Mouse (Mus musculus): Measurements from ENCODE around the gene Fstl4. TPM values are rescaled to one million over a fixed set of nuclear protein-coding genes. Genes with fewer than 3 reads are reported as not detected.
"Not testable (repeated sequence)": the region's sequence is repeated elsewhere in the genome, so short reads cannot be mapped to it uniquely, and the experiment has no call there.

The Fstl4 gene
- polyA plus RNA-seq, 1 experiment from 2014 or later, result 6.6 TPM

GRCm38 (mm10) chr11:53069751-53070150 is 305.3 kb downstream of the Fstl4 start:
- ATAC-seq (replicated peaks; ENCODE audit: extremely low read depth, insufficient read depth, low FRiP score), result no peak
- no peak overlapping the region for H3K4me3 ChIP-seq (ENCODE audit: low read length)
- H3K27ac ChIP-seq (ENCODE audit: low read length), result no peak overlapping the region
- peaks cover 7% of the 10 kb centered on the region; the same call in 1 of the 2 replicates for H3K4me1 ChIP-seq (ENCODE audit: control insufficient read depth, insufficient read depth, low read length)
- no peaks in the 10 kb centered on the region for H3K9me3 ChIP-seq (replicated peaks; ENCODE audit: control insufficient read depth, low read length)
- 71% methylated on average over 6 of the region's 6 CpGs for WGBS
- no peak overlapping the region for H3K4me2 ChIP-seq (ENCODE audit: low read depth, low read length)
- no peaks in the 10 kb centered on the region for H3K27me3 ChIP-seq (ENCODE audit: control insufficient read depth, insufficient read depth, low read length)
- no peak overlapping the region for H3K9ac ChIP-seq (ENCODE audit: low read length)
- no peaks in the 10 kb centered on the region for H3K36me3 ChIP-seq (ENCODE audit: control insufficient read depth, insufficient read depth)

GRCm38 (mm10) chr11:53071602-53072001 is 307.2 kb downstream of the Fstl4 start:
- no peak overlapping the region for H3K9ac ChIP-seq (ENCODE audit: low read length)
- no peaks in the 10 kb centered on the region for H3K36me3 ChIP-seq (ENCODE audit: control insufficient read depth, insufficient read depth)
- H3K4me2 ChIP-seq (ENCODE audit: low read depth, low read length), result no peak overlapping the region
- 57% methylated on average over 1 of the region's 1 CpGs for WGBS
- no peaks in the 10 kb centered on the region for H3K27me3 ChIP-seq (ENCODE audit: control insufficient read depth, insufficient read depth, low read length)
- no peaks in the 10 kb centered on the region; the same call in 1 of the 2 replicates for H3K9me3 ChIP-seq (replicated peaks; ENCODE audit: control insufficient read depth, low read length)
- H3K27ac ChIP-seq (ENCODE audit: low read length), result no peak overlapping the region
- H3K4me3 ChIP-seq (ENCODE audit: low read length), result no peak overlapping the region
- no peak for ATAC-seq (replicated peaks; ENCODE audit: extremely low read depth, insufficient read depth, low FRiP score)
- H3K4me1 ChIP-seq (ENCODE audit: control insufficient read depth, insufficient read depth, low read length), result peaks cover 4% of the 10 kb centered on the region; the same call in 1 of the 2 replicates

- Histone ChIP-seq H3K27ac (ENCODE audit: low read length) (no peak overlapping the region), H3K36me3 (ENCODE audit: control insufficient read depth, insufficient read depth) (no peaks in the 10 kb centered on the region), H3K9ac (ENCODE audit: low read length) (no peak overlapping the region), H3K9me3 (replicated peaks; ENCODE audit: control insufficient read depth, low read length) (peaks cover 6% of the 10 kb centered on the region), H3K27me3 (ENCODE audit: control insufficient read depth, insufficient read depth, low read length) (no peaks in the 10 kb centered on the region), H3K4me1 (ENCODE audit: control insufficient read depth, insufficient read depth, low read length) (no peaks in the 10 kb centered on the region), H3K4me2 (ENCODE audit: low read depth, low read length) (no peak overlapping the region), H3K4me3 (ENCODE audit: low read length) (no peak overlapping the region)
- WGBS, result 73% methylated on average over 7 of the region's 7 CpGs
- no peak for ATAC-seq (replicated peaks; ENCODE audit: extremely low read depth, insufficient read depth, low FRiP score)
Measured at GRCm38 (mm10) chr11:53077641-53078040, 313.2 kb downstream of the Fstl4 start.

GRCm38 (mm10) chr11:53078419-53079334 is 314.2 kb downstream of the Fstl4 start:
- 55% methylated on average over 7 of the region's 7 CpGs for WGBS
- no peak overlapping the region for H3K9ac ChIP-seq (ENCODE audit: low read length)
- H3K36me3 ChIP-seq (ENCODE audit: control insufficient read depth, insufficient read depth), result no peaks in the 10 kb centered on the region
- ATAC-seq (replicated peaks; ENCODE audit: extremely low read depth, insufficient read depth, low FRiP score), result 0 out of 2 replicates have a peak, but pooled peaks have one; percentile 45
- H3K4me3 ChIP-seq (ENCODE audit: low read length), result no peak overlapping the region
- H3K4me1 ChIP-seq (ENCODE audit: control insufficient read depth, insufficient read depth, low read length), result no peaks in the 10 kb centered on the region
- no peaks in the 10 kb centered on the region for H3K27me3 ChIP-seq (ENCODE audit: control insufficient read depth, insufficient read depth, low read length)
- peaks cover 6% of the 10 kb centered on the region for H3K9me3 ChIP-seq (replicated peaks; ENCODE audit: control insufficient read depth, low read length)
- H3K27ac ChIP-seq (ENCODE audit: low read length), result no peak overlapping the region
- no peak overlapping the region for H3K4me2 ChIP-seq (ENCODE audit: low read depth, low read length)

DNA sequence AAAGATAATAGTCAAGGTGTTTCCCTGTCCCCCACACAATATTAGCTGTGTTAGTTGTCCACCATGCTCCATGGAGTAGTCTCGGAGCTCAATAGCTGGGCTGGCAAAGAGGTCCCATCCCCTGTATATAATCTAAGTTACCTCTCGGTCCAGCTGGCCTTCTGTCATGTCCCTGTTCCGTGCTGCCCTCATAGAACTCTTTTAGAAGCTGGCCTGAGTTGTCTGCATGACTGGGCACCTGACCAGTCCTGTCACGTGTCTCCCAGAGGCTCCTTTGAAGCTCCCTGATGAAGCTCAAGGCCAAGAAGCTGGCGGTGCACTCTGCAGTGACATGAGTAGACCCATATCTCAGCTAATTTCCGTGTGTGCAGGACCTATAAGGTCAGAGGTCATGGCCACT is 316.9 kb downstream of the Fstl4 start:
- no peaks in the 10 kb centered on the region for H3K36me3 ChIP-seq (ENCODE audit: control insufficient read depth, insufficient read depth)
- ATAC-seq (replicated peaks; ENCODE audit: extremely low read depth, insufficient read depth, low FRiP score), result no peak
- no peak overlapping the region for H3K4me2 ChIP-seq (ENCODE audit: low read depth, low read length)
- peaks cover 6% of the 10 kb centered on the region for H3K9me3 ChIP-seq (replicated peaks; ENCODE audit: control insufficient read depth, low read length)
- H3K4me3 ChIP-seq (ENCODE audit: low read length), result no peak overlapping the region
- H3K9ac ChIP-seq (ENCODE audit: low read length), result no peak overlapping the region
- no peak overlapping the region for H3K27ac ChIP-seq (ENCODE audit: low read length)
- no peaks in the 10 kb centered on the region for H3K27me3 ChIP-seq (ENCODE audit: control insufficient read depth, insufficient read depth, low read length)
- WGBS, result 72% methylated on average over 6 of the region's 6 CpGs
- H3K4me1 ChIP-seq (ENCODE audit: control insufficient read depth, insufficient read depth, low read length), result 0 out of 2 replicates have a peak, but pooled peaks cover 4% of the 10 kb centered on the region

GRCm38 (mm10) chr11:53085367-53085766 is 320.9 kb downstream of the Fstl4 start:
- Histone ChIP-seq H3K27ac (ENCODE audit: low read length) (no peak overlapping the region), H3K4me3 (ENCODE audit: low read length) (no peak overlapping the region), H3K4me2 (ENCODE audit: low read depth, low read length) (no peak overlapping the region), H3K36me3 (ENCODE audit: control insufficient read depth, insufficient read depth) (no peaks in the 10 kb centered on the region), H3K9ac (ENCODE audit: low read length) (no peak overlapping the region), H3K9me3 (replicated peaks; ENCODE audit: control insufficient read depth, low read length) (no peaks in the 10 kb centered on the region), H3K4me1 (ENCODE audit: control insufficient read depth, insufficient read depth, low read length) (0 out of 2 replicates have a peak, but pooled peaks cover 4% of the 10 kb centered on the region), H3K27me3 (ENCODE audit: control insufficient read depth, insufficient read depth, low read length) (no peaks in the 10 kb centered on the region)
- 57% methylated on average over 6 of the region's 6 CpGs for WGBS
- no peak for ATAC-seq (replicated peaks; ENCODE audit: extremely low read depth, insufficient read depth, low FRiP score)

GRCm38 (mm10) chr11:53085858-53086565 is 321.6 kb downstream of the Fstl4 start:
- no peaks in the 10 kb centered on the region for H3K27me3 ChIP-seq (ENCODE audit: control insufficient read depth, insufficient read depth, low read length)
- H3K4me1 ChIP-seq (ENCODE audit: control insufficient read depth, insufficient read depth, low read length), result 0 out of 2 replicates have a peak, but pooled peaks cover 4% of the 10 kb centered on the region
- ATAC-seq (replicated peaks; ENCODE audit: extremely low read depth, insufficient read depth, low FRiP score), result no peak
- H3K4me3 ChIP-seq (ENCODE audit: low read length), result no peak overlapping the region
- H3K9me3 ChIP-seq (replicated peaks; ENCODE audit: control insufficient read depth, low read length), result no peaks in the 10 kb centered on the region
- no peak overlapping the region for H3K9ac ChIP-seq (ENCODE audit: low read length)
- H3K4me2 ChIP-seq (ENCODE audit: low read depth, low read length), result no peak overlapping the region
- no peaks in the 10 kb centered on the region for H3K36me3 ChIP-seq (ENCODE audit: control insufficient read depth, insufficient read depth)
- H3K27ac ChIP-seq (ENCODE audit: low read length), result no peak overlapping the region
- WGBS, result 81% methylated on average over 9 of the region's 9 CpGs

- not testable (repeated sequence) for H3K4me2 ChIP-seq (ENCODE audit: low read depth, low read length); H3K4me1 ChIP-seq (ENCODE audit: control insufficient read depth, insufficient read depth, low read length); H3K9ac ChIP-seq (ENCODE audit: low read length); H3K36me3 ChIP-seq (ENCODE audit: control insufficient read depth, insufficient read depth); ATAC-seq (replicated peaks; ENCODE audit: extremely low read depth, insufficient read depth, low FRiP score); H3K27me3 ChIP-seq (ENCODE audit: control insufficient read depth, insufficient read depth, low read length); H3K27ac ChIP-seq (ENCODE audit: low read length); H3K4me3 ChIP-seq (ENCODE audit: low read length); H3K9me3 ChIP-seq (replicated peaks; ENCODE audit: control insufficient read depth, low read length)
- 88% methylated on average over 3 of the region's 3 CpGs for WGBS
Measured at GRCm38 (mm10) chr11:53087896-53088295, 323.5 kb downstream of the Fstl4 start.

GRCm38 (mm10) chr11:53091596-53091995 is 327.2 kb downstream of the Fstl4 start:
- 52% methylated on average over 5 of the region's 5 CpGs for WGBS
- no peaks in the 10 kb centered on the region for H3K27me3 ChIP-seq (ENCODE audit: control insufficient read depth, insufficient read depth, low read length)
- H3K9me3 ChIP-seq (replicated peaks; ENCODE audit: control insufficient read depth, low read length), result no peaks in the 10 kb centered on the region
- H3K4me3 ChIP-seq (ENCODE audit: low read length), result no peak overlapping the region
- no peaks in the 10 kb centered on the region for H3K36me3 ChIP-seq (ENCODE audit: control insufficient read depth, insufficient read depth)
- H3K9ac ChIP-seq (ENCODE audit: low read length), result no peak overlapping the region
- H3K4me2 ChIP-seq (ENCODE audit: low read depth, low read length), result no peak overlapping the region
- H3K27ac ChIP-seq (ENCODE audit: low read length), result no peak overlapping the region
- H3K4me1 ChIP-seq (ENCODE audit: control insufficient read depth, insufficient read depth, low read length), result peaks cover 4% of the 10 kb centered on the region; the same call in 1 of the 2 replicates
- no peak for ATAC-seq (replicated peaks; ENCODE audit: extremely low read depth, insufficient read depth, low FRiP score)
